Mouse (Mus musculus) midbrain, embryonic 14.5 days (tissue): ENCODE results near the gene Tmem200a. TPM values are rescaled to one million over a fixed set of nuclear protein-coding genes. Genes with fewer than 3 reads are reported as not detected.
A peak's percentile ranks its signal among the peaks of the same experiment; 100 is the strongest.

Source experiments
- ATAC-seq: fragments of 200-750 bp; cut with Nextera tagmentation; 2 replicates; pipeline ENCODE4 v1.8.0; 2017; ENCODE audit warnings: moderate number of reproducible peaks, moderate library complexity; ENCODE audit not compliant: low FRiP score, low TSS enrichment
- DNase-seq: peaks from one replicate; pipeline ENCODE4 v3.0.0-alpha.2; 2015
- H3K27ac ChIP-seq: fragments of 300-500 bp; sonication (generic); replicated peaks from 2 replicates; pipeline ENCODE4 v1.5.1; 2014; ENCODE audit warnings: mild to moderate bottlenecking, low read depth, low read length, moderate library complexity
- H3K27me3 ChIP-seq: fragments of 300-500 bp; sonication (generic); 2 replicates; pipeline ENCODE4 v1.6.1; 2014; ENCODE audit warnings: low read length, control low read depth, mixed read lengths; ENCODE audit not compliant: control insufficient read depth, insufficient read depth
- H3K36me3 ChIP-seq: fragments of 300-500 bp; sonication (generic); 2 replicates; pipeline ENCODE4 v1.6.1; 2014; ENCODE audit warnings: low read length, control low read depth; ENCODE audit not compliant: control insufficient read depth, insufficient read depth
- H3K4me1 ChIP-seq: fragments of 300-500 bp; sonication (generic); 2 replicates; pipeline ENCODE4 v1.6.1; 2014; ENCODE audit warnings: mild to moderate bottlenecking, antibody characterized with exemption, low read length, control low read depth; ENCODE audit not compliant: control insufficient read depth, insufficient read depth
- H3K4me2 ChIP-seq: fragments of 300-500 bp; sonication (generic); 2 replicates; pipeline ENCODE4 v1.6.1; 2014; ENCODE audit warnings: mild to moderate bottlenecking, low read length, moderate library complexity
- H3K4me3 ChIP-seq: fragments of 300-500 bp; sonication (generic); replicated peaks from 2 replicates; pipeline ENCODE4 v1.5.1; 2014; ENCODE audit warnings: low read depth, low read length
- H3K9ac ChIP-seq: fragments of 300-500 bp; sonication (generic); replicated peaks from 2 replicates; pipeline ENCODE4 v1.6.1; 2014; ENCODE audit warnings: mild to moderate bottlenecking, low read length, moderate library complexity
- H3K9me3 ChIP-seq: fragments of 300-500 bp; sonication (generic); 2 replicates; pipeline ENCODE4 v1.6.1; 2016; ENCODE audit warnings: low read length, control low read depth, mixed read lengths; ENCODE audit not compliant: control insufficient read depth
- WGBS: fragments of 180-500 bp; shearing (Covaris S2); extraction: QIAGEN DNeasy Blood & Tissue Kit; methylation state at CpG from one replicate; pipeline ENCODE4 v1.1.7; 2014; 5-methylcytosine and 5-hydroxymethylcytosine counted together
- polyA plus RNA-seq: library from polyadenylated mRNA; unstranded; fragments of >200 nt; fragmentation: Nextera tagmentation; extraction: Ambion mirVana; gene quantifications from 2 replicates; pipeline ENCODE4 v1.2.1, GENCODE M21; 2014

Tmem200a gene
- 32.8 and 37.7 TPM in 2 replicates for polyA plus RNA-seq

GRCm38 (mm10) chr10:26078521-26079142, at the start of gene Tmem200a:
TSS of gene Tmem200a (minus strand) at chr10:26079052.
- peak within 1 kb of the TSS; percentile 73 for H3K4me2 ChIP-seq
- under 1% methylated on average over 46 of the region's 46 CpGs for WGBS
- H3K4me3 ChIP-seq, result peak within 1 kb of the TSS; percentile 83

GRCm38 (mm10) chr10:26119822-26120183, 41.0 kb upstream of the Tmem200a start:
- no peak overlapping the region for H3K9ac ChIP-seq
- DNase-seq (no peak), ATAC-seq (no peak)
- 68% methylated on average over 1 of the region's 1 CpGs for WGBS
- H3K9me3 ChIP-seq, result no peaks in the 10 kb centered on the region
- H3K4me1 ChIP-seq, result no peaks in the 10 kb centered on the region
- no peaks in the 10 kb centered on the region for H3K27me3 ChIP-seq
- H3K27ac ChIP-seq, result no peak overlapping the region
- H3K4me2 ChIP-seq, result no peak overlapping the region
- no peak overlapping the region for H3K4me3 ChIP-seq
- H3K36me3 ChIP-seq, result no peaks in the 10 kb centered on the region

More at GRCm38 (mm10) chr10:26078521-26079142, at the start of gene Tmem200a:
- ATAC-seq, result peak; percentile 92
- Histone ChIP-seq H3K27me3 (no peaks in the 10 kb centered on the region), H3K36me3 (no peaks in the 10 kb centered on the region), H3K9me3 (no peaks in the 10 kb centered on the region), H3K4me1 (peaks cover 8% of the 10 kb centered on the region; the same call in 1 of the 2 replicates), H3K27ac (peak within 1 kb of the TSS; percentile 76), H3K9ac (peak within 1 kb of the TSS; percentile 93)
- peak; percentile 95 for DNase-seq

- Histone ChIP-seq H3K9me3 (no peaks in the 10 kb centered on the region), H3K27me3 (no peaks in the 10 kb centered on the region), H3K4me1 (no peaks in the 10 kb centered on the region), H3K4me2 (no peak overlapping the region), H3K36me3 (no peaks in the 10 kb centered on the region), H3K4me3 (no peak overlapping the region), H3K9ac (no peak overlapping the region), H3K27ac (no peak overlapping the region)
- DNase-seq, result no peak
- WGBS, result 79% methylated on average over 6 of the region's 6 CpGs
- no peak for ATAC-seq
Observed at GRCm38 (mm10) chr10:26119067-26119821, 40.4 kb upstream of the Tmem200a start.

- H3K4me1 ChIP-seq, result no peaks in the 10 kb centered on the region
- no peaks in the 10 kb centered on the region for H3K9me3 ChIP-seq
- ATAC-seq (no peak), DNase-seq (no peak)
- H3K9ac ChIP-seq, result no peak overlapping the region
- no peaks in the 10 kb centered on the region for H3K27me3 ChIP-seq
- WGBS, result 81% methylated on average over 4 of the region's 4 CpGs
- H3K27ac ChIP-seq, result no peak overlapping the region
- no peaks in the 10 kb centered on the region for H3K36me3 ChIP-seq
- no peak overlapping the region for H3K4me3 ChIP-seq
- no peak overlapping the region for H3K4me2 ChIP-seq
Observed at GRCm38 (mm10) chr10:26114409-26114808, 35.6 kb upstream of the Tmem200a start.

GRCm38 (mm10) chr10:26103330-26103982, 24.6 kb upstream of the Tmem200a start:
- H3K27me3 ChIP-seq, result no peaks in the 10 kb centered on the region
- 79% methylated on average over 3 of the region's 3 CpGs for WGBS
- ATAC-seq (no peak), DNase-seq (no peak)
- H3K36me3 ChIP-seq, result no peaks in the 10 kb centered on the region
- H3K4me2 ChIP-seq, result no peak overlapping the region
- no peak overlapping the region for H3K9ac ChIP-seq
- no peak overlapping the region for H3K27ac ChIP-seq
- H3K4me3 ChIP-seq, result no peak overlapping the region
- no peaks in the 10 kb centered on the region for H3K9me3 ChIP-seq
- no peaks in the 10 kb centered on the region for H3K4me1 ChIP-seq

GRCm38 (mm10) chr10:26082081-26082480, 3.2 kb upstream of the Tmem200a start:
- Histone ChIP-seq H3K4me3 (no peak overlapping the region), H3K27me3 (no peaks in the 10 kb centered on the region), H3K36me3 (no peaks in the 10 kb centered on the region), H3K27ac (no peak overlapping the region), H3K4me2 (no peak overlapping the region), H3K9me3 (no peaks in the 10 kb centered on the region), H3K4me1 (no peaks in the 10 kb centered on the region), H3K9ac (no peak overlapping the region)
- 73% methylated on average over 4 of the region's 4 CpGs for WGBS
- ATAC-seq, result no peak
- DNase-seq, result no peak

GRCm38 (mm10) chr10:26079678-26080077, 826 bp upstream of the Tmem200a start:
- H3K4me2 ChIP-seq, result no peak overlapping the region
- H3K9me3 ChIP-seq, result no peaks in the 10 kb centered on the region
- ATAC-seq (no peak), DNase-seq (no peak)
- 85% methylated on average over 3 of the region's 3 CpGs for WGBS
- no peaks in the 10 kb centered on the region for H3K36me3 ChIP-seq
- H3K4me3 ChIP-seq, result no peak overlapping the region
- H3K27ac ChIP-seq, result no peak overlapping the region
- H3K4me1 ChIP-seq, result peaks cover 8% of the 10 kb centered on the region; the same call in 1 of the 2 replicates
- H3K9ac ChIP-seq, result no peak overlapping the region
- no peaks in the 10 kb centered on the region for H3K27me3 ChIP-seq

GRCm38 (mm10) chr10:26077671-26078481, 976 bp downstream of the Tmem200a start, which contains the start of gene Gm9767:
TSS of gene Gm9767 (plus strand) at chr10:26078255.
- H3K4me1 ChIP-seq, result peaks cover 8% of the 10 kb centered on the region; the same call in 1 of the 2 replicates
- H3K27me3 ChIP-seq, result no peaks in the 10 kb centered on the region
- peak within 1 kb of the TSS; percentile 76 for H3K27ac ChIP-seq
- WGBS, result under 1% methylated on average over 52 of the region's 52 CpGs
- H3K9ac ChIP-seq, result peak within 1 kb of the TSS; percentile 93
- DNase-seq (peak; percentile 76), ATAC-seq (peak; percentile 65)
- peak within 1 kb of the TSS; percentile 83 for H3K4me3 ChIP-seq
- H3K9me3 ChIP-seq, result no peaks in the 10 kb centered on the region
- H3K4me2 ChIP-seq, result peak within 1 kb of the TSS; percentile 73
- no peaks in the 10 kb centered on the region for H3K36me3 ChIP-seq
